Mouse (Mus musculus): ENCODE results near the gene Fam57b. TPM values are rescaled to one million over a fixed set of nuclear protein-coding genes. Genes with fewer than 3 reads are reported as not detected.

The Fam57b gene
- polyA plus RNA-seq, 1 experiment = 9.8 TPM

DNA sequence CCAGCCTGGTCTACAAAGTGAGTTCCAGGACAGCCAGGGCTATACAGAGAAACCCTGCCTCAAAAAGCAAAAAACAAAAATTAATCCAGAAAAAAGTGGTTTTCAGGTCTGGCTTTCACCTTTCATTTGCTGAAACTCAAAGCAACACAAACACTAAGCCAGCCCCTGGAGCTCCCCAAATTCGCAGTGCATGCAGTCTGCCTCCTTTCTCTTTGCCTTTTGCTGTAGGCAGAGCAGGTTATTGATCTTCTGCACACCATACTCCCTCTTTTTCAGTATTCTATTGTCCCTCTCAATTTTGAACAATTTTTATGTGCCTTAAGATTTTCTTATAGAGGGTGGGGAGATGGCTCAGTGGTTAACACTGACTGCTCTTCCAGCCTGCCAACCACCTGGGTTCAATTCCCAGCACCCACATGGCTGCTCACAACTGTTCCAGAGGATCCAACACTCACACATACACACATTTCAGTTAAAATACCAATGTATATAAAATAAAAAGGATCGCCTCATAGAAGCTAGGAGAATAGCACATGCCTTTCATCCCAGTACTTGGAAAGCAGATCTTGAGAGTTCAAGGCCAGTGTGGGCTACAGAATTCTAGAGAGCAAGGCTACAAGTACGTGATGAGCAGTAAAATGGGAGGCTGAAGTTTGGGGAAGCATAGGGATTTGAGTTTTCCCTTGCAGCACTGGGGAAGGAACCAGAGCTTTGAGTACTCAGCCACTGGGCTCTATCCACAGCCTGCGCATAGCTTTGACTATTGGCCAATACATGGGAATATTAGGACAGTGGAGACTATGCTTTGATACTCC lies 3.8 kb upstream of the Fam57b start:
- TF ChIP-seq POLR2A (IDR thresholded peaks at IDR 0.05; ENCODE audit: control insufficient read depth, low read depth, low read length) (no peak), CTCF (IDR thresholded peaks at IDR 0.05; ENCODE audit: control insufficient read depth, insufficient read depth, insufficient replicate concordance, low read depth, low read length) (no peak)
- Histone ChIP-seq H3K36me3 (ENCODE audit: control insufficient read depth, insufficient read depth, low read length) (no peaks in the 10 kb centered on the region), H3K27me3 (ENCODE audit: control insufficient read depth, insufficient read depth, low read length) (no peaks in the 10 kb centered on the region), H3K27ac (ENCODE audit: control insufficient read depth, insufficient read depth, low read depth, low read length) (peak overlapping the region; percentile 33; the same call in 1 of the 2 replicates), H3K4me3 (ENCODE audit: control insufficient read depth, low read depth, low read length) (no peak overlapping the region), H3K4me1 (ENCODE audit: control insufficient read depth, insufficient read depth, low read length) (peaks cover 4% of the 10 kb centered on the region)

DNA sequence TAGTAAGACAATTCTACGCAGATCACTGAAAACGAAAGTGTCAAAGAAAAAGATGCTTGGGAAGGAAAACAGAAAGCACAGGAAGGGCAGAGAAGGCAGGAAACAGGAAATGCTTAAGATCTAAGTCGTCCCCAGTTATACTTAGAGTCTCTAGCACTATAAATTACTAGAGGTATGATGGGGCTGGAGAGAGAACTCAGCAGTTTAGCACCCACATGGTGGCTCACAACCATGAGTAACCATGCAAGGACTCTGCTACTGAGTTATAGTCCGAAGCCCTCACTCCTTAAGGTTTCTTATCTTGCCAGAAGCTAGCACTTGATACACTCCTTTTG lies 3.2 kb upstream of the Fam57b start:
- Histone ChIP-seq H3K36me3 (ENCODE audit: control insufficient read depth, insufficient read depth, low read length) (no peaks in the 10 kb centered on the region), H3K4me1 (ENCODE audit: control insufficient read depth, insufficient read depth, low read length) (peaks cover 6% of the 10 kb centered on the region), H3K27me3 (ENCODE audit: control insufficient read depth, insufficient read depth, low read length) (no peaks in the 10 kb centered on the region), H3K4me3 (ENCODE audit: control insufficient read depth, low read depth, low read length) (no peak overlapping the region), H3K27ac (ENCODE audit: control insufficient read depth, insufficient read depth, low read depth, low read length) (peak overlapping the region; percentile 33; the same call in 1 of the 2 replicates)
- TF ChIP-seq POLR2A (IDR thresholded peaks at IDR 0.05; ENCODE audit: control insufficient read depth, low read depth, low read length) (no peak), CTCF (IDR thresholded peaks at IDR 0.05; ENCODE audit: control insufficient read depth, insufficient read depth, insufficient replicate concordance, low read depth, low read length) (no peak)

DNA sequence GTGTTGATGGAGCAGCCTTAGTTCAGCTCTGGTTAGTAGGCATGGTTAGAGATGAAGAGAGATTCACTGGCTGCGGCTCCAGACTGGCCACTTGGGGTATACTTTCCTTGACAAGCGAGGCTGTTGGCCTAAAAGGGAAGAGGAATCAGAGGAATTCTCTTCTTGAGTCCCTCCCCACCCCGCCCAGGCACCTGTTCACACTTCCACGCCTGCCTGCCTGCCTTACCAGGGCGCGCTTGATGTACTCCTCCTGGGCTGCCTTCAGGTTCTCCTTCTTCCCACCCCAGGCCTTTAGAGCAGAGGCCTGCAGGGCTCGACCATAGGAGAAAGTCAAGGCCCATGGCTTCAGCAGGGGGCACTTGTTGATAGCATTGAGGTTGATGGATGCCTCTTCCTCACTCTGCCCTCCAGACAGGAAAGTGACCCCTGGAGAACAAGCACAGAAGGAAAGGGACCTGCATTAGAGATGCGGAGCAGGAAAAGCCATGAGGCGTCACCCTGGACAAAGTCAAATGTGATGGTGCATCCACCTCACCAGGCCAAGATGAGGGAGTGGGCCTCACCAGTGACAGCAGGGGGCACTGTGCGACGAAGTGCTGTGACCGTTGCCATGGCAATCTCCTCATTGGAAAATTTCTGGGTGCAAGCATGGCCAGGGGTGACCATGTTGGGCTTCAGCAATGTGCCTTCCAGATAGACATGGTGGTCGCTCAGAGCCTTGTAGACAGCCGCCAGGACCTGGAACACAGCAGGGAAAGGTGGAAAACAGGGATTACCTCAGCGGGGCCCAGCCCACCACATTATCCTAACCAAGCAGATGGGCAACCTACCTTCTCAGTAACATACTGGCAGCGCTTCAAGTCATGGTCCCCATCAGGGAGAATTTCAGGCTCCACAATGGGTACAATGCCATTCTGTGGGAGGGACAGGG lies 1.8 kb upstream of the Fam57b start:
- no peak overlapping the region for H3K27ac ChIP-seq (ENCODE audit: control insufficient read depth, insufficient read depth, low read depth, low read length)
- no peaks in the 10 kb centered on the region for H3K36me3 ChIP-seq (ENCODE audit: control insufficient read depth, insufficient read depth, low read length)
- H3K4me3 ChIP-seq (ENCODE audit: control insufficient read depth, low read depth, low read length) = no peak overlapping the region
- peaks cover 14% of the 10 kb centered on the region for H3K4me1 ChIP-seq (ENCODE audit: control insufficient read depth, insufficient read depth, low read length)
- TF ChIP-seq POLR2A (IDR thresholded peaks at IDR 0.05; ENCODE audit: control insufficient read depth, low read depth, low read length) (no peak), CTCF (IDR thresholded peaks at IDR 0.05; ENCODE audit: control insufficient read depth, insufficient read depth, insufficient replicate concordance, low read depth, low read length) (no peak)
- H3K27me3 ChIP-seq (ENCODE audit: control insufficient read depth, insufficient read depth, low read length) = no peaks in the 10 kb centered on the region

DNA sequence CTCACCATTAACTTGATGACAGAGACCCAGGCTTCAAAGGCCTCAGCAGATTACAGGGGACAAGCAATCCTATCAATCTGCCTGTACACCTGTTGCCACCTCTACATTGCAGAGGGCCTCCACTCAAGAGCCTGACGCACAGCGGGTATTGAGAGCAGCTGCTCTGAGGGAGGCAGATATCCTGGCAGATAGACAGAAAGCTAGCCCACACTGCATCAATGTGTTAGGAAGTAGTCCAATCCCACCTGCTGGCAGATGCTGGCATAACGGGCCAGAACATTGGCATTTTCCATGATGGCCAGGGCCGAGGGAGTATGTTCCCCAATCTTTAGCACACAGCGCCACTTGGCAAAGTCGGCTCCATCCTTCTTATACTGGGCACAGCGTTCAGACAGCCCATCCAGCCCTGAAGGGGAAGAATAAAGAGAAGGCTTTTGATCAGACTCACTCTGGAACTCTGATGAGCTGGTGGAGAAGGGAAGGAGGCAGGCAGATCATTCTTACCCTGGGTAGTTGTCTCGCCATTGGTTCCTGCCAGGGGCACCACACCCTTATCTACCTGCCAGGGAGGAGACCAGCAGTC lies 1.0 kb upstream of the Fam57b start:
- Histone ChIP-seq H3K4me3 (ENCODE audit: control insufficient read depth, low read depth, low read length) (no peak overlapping the region), H3K27me3 (ENCODE audit: control insufficient read depth, insufficient read depth, low read length) (no peaks in the 10 kb centered on the region), H3K4me1 (ENCODE audit: control insufficient read depth, insufficient read depth, low read length) (peaks cover 17% of the 10 kb centered on the region), H3K27ac (ENCODE audit: control insufficient read depth, insufficient read depth, low read depth, low read length) (no peak overlapping the region), H3K36me3 (ENCODE audit: control insufficient read depth, insufficient read depth, low read length) (no peaks in the 10 kb centered on the region)
- TF ChIP-seq CTCF (IDR thresholded peaks at IDR 0.05; ENCODE audit: control insufficient read depth, insufficient read depth, insufficient replicate concordance, low read depth, low read length) (peak; percentile 13; the same call in 1 of the 2 replicates), POLR2A (IDR thresholded peaks at IDR 0.05; ENCODE audit: control insufficient read depth, low read depth, low read length) (no peak)

DNA sequence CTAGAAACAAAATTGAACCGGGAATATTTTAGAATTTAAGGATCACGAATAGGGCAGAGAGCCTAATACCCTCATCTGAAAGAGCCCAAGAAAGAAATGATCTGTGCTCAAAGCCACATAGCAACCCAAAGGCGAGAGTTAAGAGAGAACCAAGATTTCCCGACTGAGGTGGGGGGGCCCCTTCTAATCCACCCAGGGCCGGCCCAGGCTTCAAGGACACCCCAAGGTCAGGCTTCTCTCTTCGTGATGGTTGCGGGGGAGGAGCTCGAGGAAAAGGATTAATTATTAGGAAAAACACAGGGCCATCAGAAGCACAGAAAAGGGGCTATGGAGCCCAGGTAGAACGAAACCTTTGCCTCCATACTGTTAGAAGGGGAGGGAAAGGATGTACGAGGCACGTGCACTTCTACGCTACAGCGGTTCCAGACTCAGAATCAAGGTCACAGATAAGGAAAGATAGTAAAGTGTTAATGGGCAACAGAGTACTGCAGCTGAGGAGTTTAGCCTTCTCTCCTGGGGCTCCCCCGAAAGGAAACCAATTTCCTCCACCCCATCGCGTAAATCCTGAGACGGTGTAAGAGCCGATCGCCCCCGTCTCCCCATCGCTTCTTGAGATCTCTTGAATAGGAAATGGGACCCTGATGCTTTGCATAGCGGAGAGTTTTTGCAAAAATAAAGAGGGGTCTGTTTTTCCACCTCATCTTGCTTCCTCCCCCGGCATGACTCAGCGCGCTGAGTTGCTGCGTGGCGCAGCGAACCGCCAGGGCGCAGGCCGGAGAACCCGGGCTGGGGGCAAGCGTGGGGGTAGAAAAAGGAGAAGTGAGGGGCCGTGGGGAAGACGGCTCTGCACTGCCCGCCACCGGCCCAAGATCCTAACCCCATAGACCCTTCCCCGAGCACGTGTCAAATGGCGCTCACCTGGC lies 920 bp downstream of the Fam57b start:
- Histone ChIP-seq H3K4me3 (ENCODE audit: control insufficient read depth, low read depth, low read length) (peak overlapping the region; percentile 94), H3K27me3 (ENCODE audit: control insufficient read depth, insufficient read depth, low read length) (no peaks in the 10 kb centered on the region), H3K27ac (ENCODE audit: control insufficient read depth, insufficient read depth, low read depth, low read length) (peak overlapping the region; percentile 79), H3K4me1 (ENCODE audit: control insufficient read depth, insufficient read depth, low read length) (peaks cover 17% of the 10 kb centered on the region), H3K36me3 (ENCODE audit: control insufficient read depth, insufficient read depth, low read length) (no peaks in the 10 kb centered on the region)
- TF ChIP-seq POLR2A (IDR thresholded peaks at IDR 0.05; ENCODE audit: control insufficient read depth, low read depth, low read length) (peak; percentile 26; the same call in 1 of the 2 replicates), CTCF (IDR thresholded peaks at IDR 0.05; ENCODE audit: control insufficient read depth, insufficient read depth, insufficient replicate concordance, low read depth, low read length) (no peak)

DNA sequence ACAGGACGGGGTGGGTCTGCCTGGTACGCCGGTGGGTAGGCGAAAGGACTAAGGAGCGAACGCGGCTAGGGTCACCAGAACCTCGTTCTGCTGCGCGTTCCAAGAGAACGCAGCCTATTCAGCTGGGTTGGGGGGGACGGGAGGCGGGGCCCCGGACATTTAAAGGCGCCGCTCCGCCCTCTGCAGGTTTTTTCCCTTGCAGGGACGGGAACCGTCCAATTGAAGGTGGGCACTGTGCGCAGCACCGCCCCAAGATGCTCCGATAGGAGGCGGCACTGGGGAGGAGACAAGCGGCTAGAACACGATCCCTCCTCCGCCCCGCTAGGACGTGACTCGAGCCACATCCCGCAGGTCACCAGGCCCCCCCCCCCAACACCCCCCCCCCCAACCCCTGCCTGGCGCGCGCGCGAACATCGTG lies 1.6 kb downstream of the Fam57b start:
- Histone ChIP-seq H3K4me1 (ENCODE audit: control insufficient read depth, insufficient read depth, low read length) (peaks cover 17% of the 10 kb centered on the region), H3K36me3 (ENCODE audit: control insufficient read depth, insufficient read depth, low read length) (no peaks in the 10 kb centered on the region)

More for the DNA sequence above, 1.6 kb downstream of the Fam57b start:
- Histone ChIP-seq H3K27ac (ENCODE audit: control insufficient read depth, insufficient read depth, low read depth, low read length) (peak overlapping the region; percentile 95), H3K4me3 (ENCODE audit: control insufficient read depth, low read depth, low read length) (peak overlapping the region; percentile 94), H3K27me3 (ENCODE audit: control insufficient read depth, insufficient read depth, low read length) (no peaks in the 10 kb centered on the region)
- TF ChIP-seq POLR2A (IDR thresholded peaks at IDR 0.05; ENCODE audit: control insufficient read depth, low read depth, low read length) (peak; percentile 97), CTCF (IDR thresholded peaks at IDR 0.05; ENCODE audit: control insufficient read depth, insufficient read depth, insufficient replicate concordance, low read depth, low read length) (no peak)

Data from testis, adult 2 months (tissue).